Mouse (Mus musculus) kidney, embryonic 14.5 days (tissue): ENCODE results near the gene Map3k4. TPM values are rescaled to one million over a fixed set of nuclear protein-coding genes. Genes with fewer than 3 reads are reported as not detected.
A peak's percentile ranks its signal among the peaks of the same experiment; 100 is the strongest.

Experiments used
- ATAC-seq: fragments of 200-750 bp; cut with Nextera tagmentation; 2 replicates; pipeline ENCODE4 v1.8.0; 2017; ENCODE audit warnings: moderate number of reproducible peaks, mild to moderate bottlenecking, moderate TSS enrichment, moderate library complexity; ENCODE audit not compliant: low FRiP score, low TSS enrichment
- H3K27ac ChIP-seq: fragments of 300-500 bp; sonication (generic); 2 replicates; pipeline ENCODE4 v1.5.1; 2014; ENCODE audit warnings: low read depth, mild to moderate bottlenecking, low read length, moderate library complexity, mixed read lengths
- H3K27me3 ChIP-seq: fragments of 300-500 bp; sonication (generic); 2 replicates; pipeline ENCODE4 v1.6.1; 2014; ENCODE audit warnings: mild to moderate bottlenecking, low read length; ENCODE audit not compliant: control insufficient read depth, insufficient read depth
- H3K36me3 ChIP-seq: fragments of 300-500 bp; sonication (generic); 2 replicates; pipeline ENCODE4 v1.6.1; 2014; ENCODE audit warnings: low read length, mixed read lengths; ENCODE audit not compliant: control insufficient read depth, insufficient read depth
- H3K4me1 ChIP-seq: fragments of 300-500 bp; sonication (generic); 2 replicates; pipeline ENCODE4 v1.6.1; 2014; ENCODE audit warnings: low read length, mixed read lengths; ENCODE audit not compliant: control insufficient read depth, insufficient read depth
- H3K4me2 ChIP-seq: fragments of 300-500 bp; sonication (generic); replicated peaks from 2 replicates; pipeline ENCODE4 v1.6.1; 2014; ENCODE audit warnings: low read depth, mild to moderate bottlenecking, low read length
- H3K4me3 ChIP-seq: fragments of 300-500 bp; sonication (generic); 2 replicates; pipeline ENCODE4 v1.5.1; 2014; ENCODE audit warnings: mild to moderate bottlenecking, low read length
- H3K9ac ChIP-seq: fragments of 300-500 bp; sonication (generic); 2 replicates; pipeline ENCODE4 v1.6.1; 2014; ENCODE audit warnings: low read depth, mild to moderate bottlenecking, low read length, moderate library complexity
- H3K9me3 ChIP-seq: fragments of 300-500 bp; sonication (generic); 2 replicates; pipeline ENCODE4 v1.6.1; 2016; ENCODE audit warnings: low read length; ENCODE audit not compliant: control insufficient read depth
- WGBS: fragments of 180-500 bp; shearing (Covaris S2); extraction: QIAGEN DNeasy Blood & Tissue Kit; methylation state at CpG from one replicate; pipeline ENCODE4 v1.1.7; 2014; 5-methylcytosine and 5-hydroxymethylcytosine counted together
- polyA plus RNA-seq: library from polyadenylated mRNA; unstranded; fragments of >200 nt; fragmentation: Nextera tagmentation; extraction: Ambion mirVana; gene quantifications from 2 replicates; pipeline ENCODE4 v1.2.1, GENCODE M21; 2014

The Map3k4 gene
- polyA plus RNA-seq, 1 experiment from 2014 or later = 53.0 TPM

- peaks cover 15% of the 10 kb centered on the region for H3K4me1 ChIP-seq
- no peaks in the 10 kb centered on the region for H3K27me3 ChIP-seq
- H3K9ac ChIP-seq = no peak overlapping the region
- H3K4me2 ChIP-seq = no peak overlapping the region
- H3K9me3 ChIP-seq = no peaks in the 10 kb centered on the region
- peaks cover 23% of the 10 kb centered on the region for H3K36me3 ChIP-seq
- H3K4me3 ChIP-seq = no peak overlapping the region
- ATAC-seq = peak; percentile 68
- 44% methylated on average over 21 of the region's 21 CpGs for WGBS
- peak overlapping the region; percentile 56; the same call in 1 of the 2 replicates for H3K27ac ChIP-seq
Observed at GRCm38 (mm10) chr17:12265969-12266925, 52.3 kb downstream of the Map3k4 start.

GRCm38 (mm10) chr17:12264293-12264692, 54.3 kb downstream of the Map3k4 start:
- H3K4me3 ChIP-seq = no peak overlapping the region
- peaks cover 14% of the 10 kb centered on the region for H3K4me1 ChIP-seq
- no peaks in the 10 kb centered on the region for H3K9me3 ChIP-seq
- H3K36me3 ChIP-seq = peaks cover 20% of the 10 kb centered on the region; the same call in 1 of the 2 replicates
- no peak overlapping the region for H3K9ac ChIP-seq
- no peak for ATAC-seq
- WGBS = 77% methylated on average over 3 of the region's 3 CpGs
- H3K4me2 ChIP-seq = no peak overlapping the region
- no peaks in the 10 kb centered on the region for H3K27me3 ChIP-seq
- no peak overlapping the region for H3K27ac ChIP-seq

- WGBS = 70% methylated on average over 13 of the region's 13 CpGs
- Histone ChIP-seq H3K4me3 (no peak overlapping the region), H3K36me3 (peaks cover 16% of the 10 kb centered on the region; the same call in 1 of the 2 replicates), H3K27ac (no peak overlapping the region), H3K4me2 (no peak overlapping the region), H3K9ac (no peak overlapping the region), H3K27me3 (no peaks in the 10 kb centered on the region), H3K4me1 (peaks cover 9% of the 10 kb centered on the region), H3K9me3 (no peaks in the 10 kb centered on the region)
- no peak for ATAC-seq
Observed at GRCm38 (mm10) chr17:12263787-12264186, 54.8 kb downstream of the Map3k4 start.

GRCm38 (mm10) chr17:12262851-12263250, 55.7 kb downstream of the Map3k4 start:
- Histone ChIP-seq H3K27me3 (no peaks in the 10 kb centered on the region), H3K4me2 (no peak overlapping the region), H3K9me3 (no peaks in the 10 kb centered on the region), H3K4me3 (no peak overlapping the region), H3K9ac (no peak overlapping the region), H3K4me1 (peaks cover 8% of the 10 kb centered on the region), H3K36me3 (peaks cover 23% of the 10 kb centered on the region), H3K27ac (no peak overlapping the region)
- no peak for ATAC-seq
- WGBS = 59% methylated on average over 8 of the region's 8 CpGs

- 58% methylated on average over 2 of the region's 2 CpGs for WGBS
- peaks cover 8% of the 10 kb centered on the region for H3K4me1 ChIP-seq
- ATAC-seq = no peak
- H3K9ac ChIP-seq = no peak overlapping the region
- no peak overlapping the region for H3K27ac ChIP-seq
- no peak overlapping the region for H3K4me3 ChIP-seq
- no peaks in the 10 kb centered on the region for H3K9me3 ChIP-seq
- H3K36me3 ChIP-seq = peaks cover 33% of the 10 kb centered on the region
- no peaks in the 10 kb centered on the region for H3K27me3 ChIP-seq
- H3K4me2 ChIP-seq = no peak overlapping the region
Observed at GRCm38 (mm10) chr17:12261887-12262286, 56.7 kb downstream of the Map3k4 start.

GRCm38 (mm10) chr17:12261376-12261775, 57.2 kb downstream of the Map3k4 start:
- 78% methylated on average over 7 of the region's 7 CpGs for whole genome bisulfite sequencing
- peaks cover 38% of the 10 kb centered on the region for H3K36me3 ChIP-seq

GRCm38 (mm10) chr17:12259957-12260356, 58.6 kb downstream of the Map3k4 start:
- Histone ChIP-seq H3K36me3 (peaks cover 50% of the 10 kb centered on the region), H3K9me3 (no peaks in the 10 kb centered on the region), H3K4me2 (no peak overlapping the region), H3K4me3 (no peak overlapping the region), H3K27me3 (no peaks in the 10 kb centered on the region), H3K27ac (no peak overlapping the region), H3K4me1 (no peaks in the 10 kb centered on the region), H3K9ac (no peak overlapping the region)
- WGBS = 90% methylated on average over 8 of the region's 8 CpGs
- ATAC-seq = no peak

More at GRCm38 (mm10) chr17:12261376-12261775, 57.2 kb downstream of the Map3k4 start:
- Histone ChIP-seq H3K27ac (no peak overlapping the region), H3K4me2 (no peak overlapping the region), H3K4me3 (no peak overlapping the region), H3K9me3 (no peaks in the 10 kb centered on the region), H3K9ac (no peak overlapping the region), H3K27me3 (no peaks in the 10 kb centered on the region), H3K4me1 (peaks cover 3% of the 10 kb centered on the region)
- ATAC-seq = no peak

- Histone ChIP-seq H3K9me3 (no peaks in the 10 kb centered on the region), H3K9ac (no peak overlapping the region), H3K4me3 (no peak overlapping the region), H3K4me2 (no peak overlapping the region), H3K4me1 (no peaks in the 10 kb centered on the region), H3K27me3 (no peaks in the 10 kb centered on the region), H3K27ac (no peak overlapping the region), H3K36me3 (peaks cover 64% of the 10 kb centered on the region)
- WGBS = 65% methylated on average over 6 of the region's 6 CpGs
- no peak for ATAC-seq
Observed at GRCm38 (mm10) chr17:12258517-12258916, 60.1 kb downstream of the Map3k4 start.

- peaks cover 78% of the 10 kb centered on the region for H3K36me3 ChIP-seq
- WGBS = 95% methylated on average over 11 of the region's 11 CpGs
- H3K4me2 ChIP-seq = no peak overlapping the region
- H3K4me1 ChIP-seq = no peaks in the 10 kb centered on the region
- H3K4me3 ChIP-seq = no peak overlapping the region
- no peak overlapping the region for H3K9ac ChIP-seq
- no peak for ATAC-seq
- H3K27me3 ChIP-seq = no peaks in the 10 kb centered on the region
- no peak overlapping the region for H3K27ac ChIP-seq
- peaks cover 12% of the 10 kb centered on the region; the same call in 1 of the 2 replicates for H3K9me3 ChIP-seq
Observed at GRCm38 (mm10) chr17:12256142-12256541, 62.5 kb downstream of the Map3k4 start.
